Mouse (Mus musculus) urinary bladder, postnatal 36 days (tissue): ENCODE data around the gene Dennd5b.
A peak's percentile ranks its signal among the peaks of the same experiment; 100 is the strongest.
"Not testable (repeated sequence)": the region's sequence is repeated elsewhere in the genome, so short reads cannot be mapped to it uniquely, and the experiment has no call there.

ENCODE experiments used
- DNase-seq, 2 experiments: peaks; one replicate each; pipeline ENCODE4 v3.0.0; 2022; ENCODE audit warnings: low spot score in 2 of 2, mixed read lengths in 1 of 2

Gene Dennd5b

DNA sequence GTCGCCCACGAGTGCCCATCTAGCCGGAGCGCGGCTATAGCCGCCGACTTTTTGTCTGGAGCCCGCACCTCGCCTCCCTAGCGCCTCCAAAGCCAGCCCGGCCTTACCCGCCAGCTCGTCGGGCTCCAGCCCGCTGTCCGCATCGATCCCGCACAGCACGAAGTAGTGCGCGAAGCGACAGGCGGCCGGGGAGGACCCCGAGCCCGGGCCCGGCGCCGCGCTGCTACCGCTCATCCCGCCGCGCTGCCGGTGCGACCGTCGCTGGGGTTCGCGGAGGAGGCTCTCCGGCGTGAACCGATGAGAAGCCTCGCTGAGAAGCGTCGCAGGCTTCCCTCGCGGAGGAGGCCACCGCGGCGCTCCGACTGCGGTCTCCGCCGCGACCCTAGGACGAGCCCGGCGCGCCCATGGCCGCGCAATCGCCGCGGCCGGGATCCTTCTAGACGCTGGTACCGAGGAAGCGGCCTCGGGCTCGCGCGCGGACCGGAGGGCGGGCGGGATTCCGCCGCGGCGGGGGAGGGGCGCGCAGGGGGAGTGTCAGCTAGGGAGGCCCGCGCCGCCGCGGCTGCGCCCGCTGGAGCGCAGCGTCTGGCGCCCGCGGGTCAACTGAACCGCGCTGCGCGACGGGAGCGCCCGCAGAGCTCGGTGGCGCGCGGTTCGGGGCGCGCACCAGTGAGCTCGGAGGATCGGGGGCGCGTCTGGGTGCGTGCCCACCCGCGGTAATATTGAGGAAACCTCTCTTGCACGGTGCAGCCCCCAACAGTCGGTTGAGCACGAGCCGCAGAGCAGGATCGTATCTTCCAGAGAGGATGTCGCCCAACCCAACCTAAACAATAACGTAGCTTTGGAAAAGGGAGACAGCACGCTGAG, at the start of gene Dennd5b:
Gene Dennd5b (minus strand): TSS at position 605 of the 867 bp plus-strand sequence.
- peak; percentile 75 to 83 for DNase-seq

GRCm38 (mm10) chr6:149148436-149149229, 47.2 kb upstream of the Dennd5b start:
- DNase-seq, result no peak

DNA sequence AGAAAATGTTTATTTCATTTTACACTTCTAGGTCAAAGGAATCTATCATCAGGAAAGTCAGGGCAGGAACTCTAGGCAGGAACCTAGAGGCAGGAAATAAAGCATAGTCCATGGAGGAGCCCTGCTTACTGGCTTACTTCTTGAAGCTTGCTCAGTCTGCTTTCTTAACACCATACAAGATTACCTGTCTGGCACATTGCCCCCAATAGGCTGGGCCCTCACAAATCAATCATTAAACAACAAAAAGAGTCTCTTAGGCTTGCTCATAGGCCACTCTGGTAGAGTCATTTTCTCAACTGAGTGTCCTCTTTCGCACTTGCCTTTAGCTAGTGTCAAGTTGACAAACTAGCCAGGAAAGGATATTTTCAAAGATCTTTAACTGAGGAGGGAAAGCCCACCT, 43.7 kb upstream of the Dennd5b start:
- no peak for DNase-seq

GRCm38 (mm10) chr6:149141393-149142173, 40.1 kb upstream of the Dennd5b start:
- peak; percentile 80 to 89 for DNase-seq

GRCm38 (mm10) chr6:149139471-149139870, 38.0 kb upstream of the Dennd5b start, which contains the start of gene Etfbkmt:
Gene Etfbkmt (plus strand): TSS chr6:149139849.
- no peak for DNase-seq

DNA sequence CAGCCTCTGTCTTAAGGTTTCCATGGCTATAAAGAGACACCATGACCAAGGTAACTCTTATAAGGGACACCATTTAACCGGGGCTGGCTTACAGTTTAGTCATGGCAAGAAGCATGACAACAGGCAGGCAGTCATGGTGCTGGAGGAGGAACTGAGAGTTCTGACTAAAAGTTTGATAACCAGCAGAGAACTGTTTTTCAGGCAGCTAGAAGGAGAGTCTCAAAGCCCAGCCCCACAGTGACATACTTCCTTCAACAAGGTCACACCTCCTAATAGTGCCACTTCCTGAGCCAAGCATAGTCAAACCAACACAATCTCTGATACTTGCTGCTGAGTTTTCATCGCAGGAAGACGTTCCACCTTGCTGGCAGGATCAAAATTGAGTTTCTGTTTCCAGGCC, 37.5 kb upstream of the Dennd5b start:
- DNase-seq, result no peak

GRCm38 (mm10) chr6:149137936-149138335, 36.5 kb upstream of the Dennd5b start:
- no peak for DNase-seq

- DNase-seq, result no peak
Measured at GRCm38 (mm10) chr6:149135631-149136030, 34.2 kb upstream of the Dennd5b start.

DNA sequence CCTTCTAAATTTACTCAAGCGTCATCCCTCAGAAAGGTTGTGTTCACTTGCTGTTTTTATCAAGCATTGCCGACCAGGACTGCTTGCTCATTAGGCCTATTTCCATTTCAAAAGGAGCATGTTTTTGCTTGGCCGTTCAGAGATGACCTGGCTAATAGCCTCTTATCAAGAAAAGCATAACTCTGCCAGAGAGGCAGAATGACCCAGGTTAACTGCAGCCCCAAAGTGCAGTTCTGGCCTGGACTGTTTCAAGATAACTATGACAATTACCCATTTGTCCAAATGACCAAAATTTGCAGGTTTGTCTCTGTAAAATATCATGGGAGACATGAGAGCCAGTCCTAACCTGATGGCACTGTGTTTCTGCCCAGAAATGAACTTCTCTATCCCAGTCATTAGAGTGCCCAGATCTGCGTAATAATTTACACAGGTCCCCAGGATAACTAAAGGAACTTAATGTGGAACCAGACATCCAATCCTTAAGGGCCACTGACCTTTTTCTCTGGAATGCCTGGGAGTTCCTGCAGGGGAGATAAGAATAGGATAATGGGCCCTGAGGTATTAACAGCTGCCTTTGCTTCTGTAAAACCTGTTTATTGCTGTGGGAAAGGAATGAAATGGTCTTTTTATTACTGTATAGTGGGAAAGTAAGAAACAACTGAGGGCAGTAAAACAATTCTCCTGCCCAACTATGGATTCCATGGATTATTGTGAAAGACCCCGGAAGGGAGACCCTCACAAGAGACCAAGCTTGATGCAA, 33.1 kb upstream of the Dennd5b start:
- DNase-seq, result no peak

DNA sequence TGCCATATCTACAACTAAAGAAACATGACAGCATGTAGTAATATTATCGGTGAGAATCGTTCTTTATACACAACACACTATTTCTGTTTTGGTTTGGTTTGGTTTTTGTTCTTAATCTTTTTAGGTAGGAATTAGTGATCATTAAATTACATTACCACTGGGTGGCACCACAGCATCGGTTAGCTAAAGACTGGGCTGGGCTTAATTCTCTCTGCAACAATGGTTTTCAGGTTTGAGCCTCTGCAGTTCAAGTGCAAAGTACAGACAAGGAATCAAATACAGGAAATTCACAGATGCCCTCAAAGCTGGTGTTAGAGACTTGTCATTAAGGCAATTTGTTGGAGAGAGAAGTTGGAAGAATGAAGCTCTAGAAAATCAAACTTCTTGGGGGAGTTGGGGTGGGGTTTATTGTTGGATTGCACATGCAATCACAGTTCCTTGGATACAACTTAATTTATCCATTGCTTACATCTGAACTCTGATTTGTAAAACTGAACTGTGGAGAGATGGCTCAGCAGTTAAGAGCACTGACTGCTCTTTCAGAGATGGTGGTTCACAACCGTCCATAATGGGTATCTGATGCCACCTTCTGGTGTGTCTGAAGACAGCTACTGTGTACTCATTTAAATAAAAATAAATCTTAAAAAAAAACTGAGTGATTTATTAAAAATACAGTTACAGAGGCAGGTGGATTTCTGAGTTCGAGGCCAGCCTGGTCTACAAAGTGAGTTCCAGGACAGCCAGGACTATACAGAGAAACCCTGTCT, 31.0 kb upstream of the Dennd5b start:
- DNase-seq, result no peak

DNA sequence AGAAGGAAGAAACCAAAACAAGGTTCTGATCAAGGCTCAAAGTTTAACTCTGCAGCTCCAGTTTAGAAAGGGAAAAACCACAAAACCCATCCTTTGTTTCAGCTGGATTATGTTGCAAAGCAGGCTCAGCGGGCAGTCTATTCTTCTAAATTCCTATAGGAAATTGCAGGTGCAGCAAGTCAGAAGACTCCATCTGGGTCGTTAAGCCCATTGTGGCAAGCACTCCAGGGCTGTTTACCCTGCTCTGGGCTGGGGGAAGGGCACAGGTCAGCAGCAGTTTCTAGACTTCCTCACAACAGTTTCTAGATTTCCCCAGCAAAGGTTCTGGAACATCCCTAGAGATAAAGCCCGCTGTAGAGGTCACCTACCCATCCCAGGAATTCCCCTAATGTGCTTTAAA, 29.6 kb upstream of the Dennd5b start:
- DNase-seq, result no peak

DNA sequence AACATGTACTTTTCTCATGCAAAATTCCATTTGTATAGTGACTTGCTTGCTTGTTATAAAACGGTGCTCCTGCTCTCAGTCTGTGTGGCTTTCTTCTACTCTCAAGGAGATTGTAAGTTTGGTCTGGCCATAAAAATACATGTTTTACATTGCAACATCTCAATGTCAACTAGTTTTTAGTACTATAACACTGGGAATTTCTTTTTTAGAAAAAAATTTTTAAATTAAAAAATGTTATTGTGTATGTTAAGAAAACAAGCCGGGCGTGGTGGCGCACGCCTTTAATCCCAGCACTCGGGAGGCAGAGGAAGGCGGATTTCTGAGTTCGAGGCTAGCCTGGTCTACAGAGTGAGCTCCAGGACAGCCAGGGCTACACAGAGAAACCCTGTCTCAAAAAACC, 28.4 kb upstream of the Dennd5b start, which contains the start of gene Gm10203:
Gene Gm10203 (plus strand): TSS at position 301 of the 400 bp plus-strand sequence.
- not testable (repeated sequence) for DNase-seq

DNA sequence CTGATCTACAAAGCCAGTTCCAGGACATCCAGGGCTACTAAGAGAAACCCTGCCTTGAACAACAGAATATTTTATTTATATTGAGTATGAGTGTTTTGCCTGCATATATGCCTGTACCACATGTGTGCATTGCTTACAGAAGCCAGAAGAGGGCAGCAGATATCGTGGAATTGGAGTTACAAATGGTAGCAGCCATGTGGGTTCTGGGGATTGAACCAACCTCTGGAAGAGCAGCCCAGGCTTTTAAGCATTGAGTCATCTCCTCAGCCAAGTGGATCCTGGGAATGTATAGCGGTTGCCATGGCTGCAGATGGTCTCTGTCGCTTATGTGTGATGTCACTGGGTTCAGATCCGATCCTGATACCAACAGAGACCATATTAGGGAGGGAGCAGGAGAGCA, 25.2 kb upstream of the Dennd5b start:
- DNase-seq, result peak in 1 of 2 experiments; percentile 17

- DNase-seq, result no peak
Measured at GRCm38 (mm10) chr6:149123042-149123441, 21.6 kb upstream of the Dennd5b start.

GRCm38 (mm10) chr6:149119853-149120252, 18.4 kb upstream of the Dennd5b start:
- DNase-seq, result peak; percentile 9 to 29

DNA sequence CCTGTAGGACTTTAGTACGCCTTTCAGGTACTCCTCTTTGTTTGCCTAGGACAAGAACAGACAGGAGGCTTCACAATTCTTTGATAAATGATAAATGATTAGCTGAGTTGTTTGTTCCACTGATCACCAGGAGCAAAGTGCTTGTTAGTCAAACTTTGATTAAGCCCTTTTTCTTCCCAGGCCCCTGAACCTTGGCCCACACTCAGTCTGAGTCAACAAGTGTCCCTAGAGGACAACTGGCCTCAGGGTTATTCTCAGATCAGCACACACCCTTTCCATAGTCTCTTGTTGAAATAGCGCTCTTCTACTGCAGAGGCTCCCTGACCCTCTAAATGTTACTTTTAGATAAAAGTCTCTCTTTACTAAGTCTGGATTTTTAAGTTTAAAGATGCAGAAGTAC, 17.5 kb upstream of the Dennd5b start:
- DNase-seq, result peak; percentile 39 to 65

DNA sequence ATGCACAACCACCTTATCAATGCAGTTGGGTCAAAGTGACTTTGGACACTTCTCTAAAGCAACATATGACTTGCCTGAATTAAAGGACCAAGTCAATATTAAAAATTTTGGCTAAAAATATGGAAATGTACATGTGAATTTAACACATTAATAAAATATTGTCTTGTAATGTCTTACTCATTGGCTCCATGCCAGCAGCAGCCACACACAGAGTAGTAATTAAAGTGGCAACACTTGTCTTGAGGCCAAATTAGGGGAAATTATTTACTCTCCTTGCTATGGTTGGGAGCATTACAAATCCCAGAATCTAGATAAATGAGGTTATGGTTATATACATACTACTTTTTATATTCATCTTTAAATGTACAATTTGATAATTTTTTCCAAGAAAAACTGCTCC, 15.5 kb upstream of the Dennd5b start:
- no peak for DNase-seq

DNA sequence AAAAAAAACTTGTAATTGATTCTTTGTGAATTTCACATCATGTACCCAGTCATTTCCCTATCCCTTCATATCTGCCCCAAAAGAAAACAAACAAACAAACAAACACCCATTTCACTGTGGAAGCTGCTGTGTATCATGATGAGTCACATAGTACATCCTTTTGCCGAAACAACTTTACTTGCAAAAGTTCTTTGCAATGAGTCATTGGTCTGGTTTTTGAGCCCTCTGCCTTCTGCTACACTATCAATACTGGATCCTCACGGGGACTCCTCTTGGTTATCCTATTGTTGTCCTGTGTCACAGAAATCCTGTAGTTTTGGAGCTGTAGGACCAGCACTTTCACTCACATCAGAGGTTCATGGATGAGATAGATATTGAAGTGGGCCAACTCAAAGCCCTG, 7.4 kb upstream of the Dennd5b start:
- no peak for DNase-seq

DNA sequence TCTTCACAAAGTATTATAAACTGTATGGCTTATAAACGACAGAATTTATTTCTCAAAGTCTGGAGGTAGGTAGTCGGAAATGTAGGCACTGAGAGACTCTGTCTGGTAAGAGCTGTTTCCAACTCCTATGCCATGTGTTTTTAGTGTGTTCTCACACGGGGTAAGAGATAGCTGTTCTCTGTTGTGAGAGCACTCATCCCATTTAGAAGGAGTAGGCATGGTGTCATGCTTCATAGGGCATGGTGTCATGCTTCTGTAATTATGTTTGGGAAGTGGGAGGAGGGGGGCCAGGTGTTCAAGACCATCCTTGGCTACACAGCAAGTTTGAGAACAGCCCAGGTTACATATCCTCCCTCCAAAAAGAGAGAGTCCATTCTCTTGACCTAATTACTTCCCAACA, 6.1 kb upstream of the Dennd5b start:
- DNase-seq, result no peak

DNA sequence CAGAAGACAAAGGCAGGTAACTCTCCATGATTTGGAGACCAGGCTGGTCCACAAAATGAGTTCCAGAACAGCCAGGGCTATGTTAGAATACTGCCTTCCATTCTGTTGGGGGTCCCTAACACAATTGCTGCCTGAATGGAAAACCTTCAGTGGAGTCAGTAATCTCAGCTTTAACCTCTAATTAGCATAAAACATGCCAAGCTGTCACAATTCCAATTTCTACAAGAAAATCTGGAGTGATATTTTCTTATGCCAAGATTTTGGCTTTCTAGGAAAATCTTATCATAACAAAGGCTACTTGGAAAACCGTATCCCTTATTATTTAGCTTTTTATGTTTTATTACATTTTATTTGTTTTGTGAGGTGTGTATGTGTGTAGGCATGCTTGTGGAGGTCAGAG, 2.0 kb upstream of the Dennd5b start:
- no peak for DNase-seq

DNA sequence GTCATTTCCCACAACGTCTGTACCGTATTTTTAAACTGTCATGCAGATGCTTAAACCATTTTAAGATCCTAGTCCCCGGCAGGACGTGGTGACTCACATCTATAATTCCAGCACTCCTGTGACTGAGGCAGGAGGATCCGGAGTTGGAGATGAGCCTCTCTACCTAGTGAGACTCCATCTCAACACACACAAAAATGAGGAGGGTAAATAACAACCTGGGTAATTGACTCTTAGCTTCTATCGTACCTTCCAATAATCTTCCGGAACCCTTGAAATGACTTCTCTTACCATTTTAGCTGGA, 413 bp upstream of the Dennd5b start:
- no peak for DNase-seq
